Mouse (Mus musculus) fibroblast of lung, adult 2 months (primary cell): ENCODE data around the gene Vmn1r227.

Experiments
- DNase-seq: peaks from one replicate; pipeline ENCODE4 v3.0.0-alpha.2; 2011; ENCODE audit warnings: low read depth

The Vmn1r227 gene

GRCm38 (mm10) chr17:20729543-20729942 is at the start of gene Vmn1r227:
Vmn1r227 (plus strand) TSS chr17:20729843.
- DNase-seq: no peak

GRCm38 (mm10) chr17:20682543-20682942 is 47.1 kb upstream of the Vmn1r227 start, which contains the start of gene Vmn1r226:
Vmn1r226 (plus strand) TSS chr17:20682843.
- no peak for DNase-seq

DNA sequence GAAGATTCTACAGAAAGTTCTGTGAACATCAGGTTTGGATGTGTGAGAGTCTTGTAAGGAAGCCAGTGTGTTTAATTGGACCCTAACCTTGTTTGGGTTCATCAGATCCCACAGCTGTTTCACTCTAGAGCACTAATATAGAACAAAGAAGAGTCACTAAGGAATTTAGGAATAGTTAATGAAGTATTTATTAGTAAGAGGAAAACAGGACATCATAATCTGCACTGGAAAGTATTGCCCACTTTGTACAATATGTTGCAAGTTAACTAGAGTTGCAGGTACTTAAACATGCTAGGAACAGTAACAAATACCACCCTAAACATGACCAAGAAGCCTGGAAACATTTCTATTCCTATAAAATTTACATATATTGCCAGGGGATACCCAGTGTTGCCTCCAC is 56.4 kb downstream of the Vmn1r227 start, which contains the start of gene Vmn1r228:
TSS of gene Vmn1r228 (minus strand) at position 101 of the 400 bp plus-strand sequence.
- DNase-seq: no peak
